Comparison of ENCODE assay signal across 12 mouse cellular contexts in genomic region chr2:179663652-179664051, GRCm38 (mm10).
A peak's percentile ranks its signal among the peaks of the same experiment; 100 is the strongest.
DNase-seq lines count a peak whose midpoint lies in the region; ATAC-seq and TF ChIP-seq lines count a peak whose summit lies in the region.
"Had no signal": no experiment of that assay in that cellular context is flagged by ENCODE, and none has a peak within 500 bp of the region (broad histone marks: within the 10 kb centered on the region; RNA-seq: fewer than 3 reads in every experiment).

No protein-coding gene starts in this region.

- no peak overlapping the region for H3K9ac ChIP-seq in forebrain, embryonic 13.5 days
- no peak overlapping the region for H3K9ac ChIP-seq in forebrain, embryonic 11.5 days (ENCODE audit: low read length)
- H3K9ac ChIP-seq in kidney, postnatal 0 days (ENCODE audit: low read depth, low read length) = no peak overlapping the region
- no peak overlapping the region for H3K9ac ChIP-seq in neural tube, embryonic 11.5 days (ENCODE audit: low read length)
- no peak overlapping the region for H3K9ac ChIP-seq in stomach, postnatal 0 days (ENCODE audit: low read length)
- H3K9ac ChIP-seq: lung, embryonic 14.5 days had no signal

- TF ChIP-seq CTCF in kidney, postnatal 0 days (IDR thresholded peaks at IDR 0.05; ENCODE audit: low read depth) = peak; percentile 47; the same call in 1 of the 2 replicates
- TF ChIP-seq CTCF in stomach, postnatal 0 days (IDR thresholded peaks at IDR 0.05; ENCODE audit: low read depth) = peak; percentile 36

- DNase-seq in forebrain, embryonic 11.5 days (ENCODE audit: low spot score) = no peak
- no peak for DNase-seq in kidney, postnatal 0 days (ENCODE audit: low spot score)
- DNase-seq in kidney, postnatal 14 days = no peak
- DNase-seq in neural tube, embryonic 11.5 days (ENCODE audit: low spot score) = peak; percentile 45
- DNase-seq in neural tube, embryonic 10.5 days (ENCODE audit: extremely low spot score, low spot score) = no peak
- DNase-seq in stomach, postnatal 0 days (ENCODE audit: low spot score) = no peak
- no peak for DNase-seq in ovary, postnatal 10 days (ENCODE audit: low spot score)
- DNase-seq: lung, embryonic 14.5 days; thymus, postnatal 25 days had no signal

- ATAC-seq in forebrain, embryonic 13.5 days = 0 out of 2 replicates have a peak, but pooled peaks have one; percentile 14
- no peak for ATAC-seq in forebrain, embryonic 11.5 days (replicated peaks; ENCODE audit: low FRiP score)
- no peak for ATAC-seq in kidney, postnatal 0 days (replicated peaks; ENCODE audit: low FRiP score, low read depth)
- ATAC-seq in neural tube, embryonic 11.5 days (ENCODE audit: insufficient read depth, low FRiP score, low TSS enrichment) = no peak
- ATAC-seq in stomach, postnatal 0 days (ENCODE audit: low FRiP score, low TSS enrichment) = no peak
- ATAC-seq: Patski had no signal

- H3K9me3 ChIP-seq in forebrain, embryonic 13.5 days (replicated peaks) = no peaks in the 10 kb centered on the region
- H3K9me3 ChIP-seq in forebrain, embryonic 11.5 days (ENCODE audit: control insufficient read depth, low read length) = no peaks in the 10 kb centered on the region; the same call in 1 of the 2 replicates
- no peaks in the 10 kb centered on the region for H3K9me3 ChIP-seq in kidney, postnatal 0 days (replicated peaks; ENCODE audit: low read length)
- H3K9me3 ChIP-seq in neural tube, embryonic 11.5 days (ENCODE audit: control insufficient read depth, low read length) = no peaks in the 10 kb centered on the region
- H3K9me3 ChIP-seq in stomach, postnatal 0 days (ENCODE audit: control insufficient read depth, low read length) = no peaks in the 10 kb centered on the region
- H3K9me3 ChIP-seq: limb, embryonic 10.5 days had no signal

- peaks cover 51% of the 10 kb centered on the region for H3K4me1 ChIP-seq in forebrain, embryonic 13.5 days
- H3K4me1 ChIP-seq in forebrain, embryonic 11.5 days (replicated peaks; ENCODE audit: control insufficient read depth, insufficient read depth, low read length) = peaks cover 10% of the 10 kb centered on the region
- H3K4me1 ChIP-seq in kidney, postnatal 0 days (replicated peaks; ENCODE audit: insufficient read depth, low read length) = no peaks in the 10 kb centered on the region
- 0 out of 2 replicates have a peak, but pooled peaks cover 7% of the 10 kb centered on the region for H3K4me1 ChIP-seq in neural tube, embryonic 11.5 days (ENCODE audit: control insufficient read depth, insufficient read depth, low read length)
- no peaks in the 10 kb centered on the region for H3K4me1 ChIP-seq in stomach, postnatal 0 days (replicated peaks; ENCODE audit: control insufficient read depth, insufficient read depth)

- TF ChIP-seq EP300 in stomach, postnatal 0 days (optimal IDR thresholded peaks at IDR 0.05) = no peak

- no peak overlapping the region for H3K4me3 ChIP-seq in forebrain, embryonic 13.5 days
- H3K4me3 ChIP-seq in forebrain, embryonic 11.5 days (ENCODE audit: low read depth, low read length) = no peak overlapping the region
- no peak overlapping the region for H3K4me3 ChIP-seq in kidney, postnatal 0 days (replicated peaks; ENCODE audit: low read depth, low read length)
- no peak overlapping the region for H3K4me3 ChIP-seq in neural tube, embryonic 11.5 days (ENCODE audit: low read depth, low read length)
- no peak overlapping the region for H3K4me3 ChIP-seq in stomach, postnatal 0 days (ENCODE audit: low read depth, low read length)
- H3K4me3 ChIP-seq: limb, embryonic 10.5 days had no signal

- 0 out of 2 replicates have a peak overlapping the region, but pooled peaks have one; percentile 31 for H3K27ac ChIP-seq in forebrain, embryonic 13.5 days
- no peak overlapping the region for H3K27ac ChIP-seq in forebrain, embryonic 11.5 days (ENCODE audit: low read depth, low read length)
- H3K27ac ChIP-seq in kidney, postnatal 0 days = no peak overlapping the region
- H3K27ac ChIP-seq in neural tube, embryonic 11.5 days (ENCODE audit: low read depth, low read length) = no peak overlapping the region
- H3K27ac ChIP-seq in stomach, postnatal 0 days (replicated peaks) = no peak overlapping the region
- H3K27ac ChIP-seq: limb, embryonic 10.5 days had no signal

- WGBS in forebrain, embryonic 13.5 days = 35% methylated on average over 9 of the region's 9 CpGs
- 41% methylated on average over 9 of the region's 9 CpGs for WGBS in forebrain, embryonic 11.5 days
- 13% methylated on average over 9 of the region's 9 CpGs for WGBS in kidney, postnatal 0 days
- WGBS in neural tube, embryonic 11.5 days = 24% methylated on average over 9 of the region's 9 CpGs
- WGBS in stomach, postnatal 0 days = 56% methylated on average over 9 of the region's 9 CpGs

- no peaks in the 10 kb centered on the region for H3K36me3 ChIP-seq in forebrain, embryonic 13.5 days (ENCODE audit: poor library complexity, severe bottlenecking)
- no peaks in the 10 kb centered on the region for H3K36me3 ChIP-seq in forebrain, embryonic 11.5 days (ENCODE audit: control insufficient read depth, insufficient read depth, low read length)
- H3K36me3 ChIP-seq in kidney, postnatal 0 days (ENCODE audit: insufficient read depth, low read length) = no peaks in the 10 kb centered on the region
- no peaks in the 10 kb centered on the region for H3K36me3 ChIP-seq in neural tube, embryonic 11.5 days (ENCODE audit: control insufficient read depth, insufficient read depth, low read length)
- no peaks in the 10 kb centered on the region for H3K36me3 ChIP-seq in stomach, postnatal 0 days (ENCODE audit: control insufficient read depth, insufficient read depth, low read length)
- H3K36me3 ChIP-seq: limb, embryonic 10.5 days had no signal

- H3K4me2 ChIP-seq in forebrain, embryonic 13.5 days = no peak overlapping the region
- H3K4me2 ChIP-seq in forebrain, embryonic 11.5 days (ENCODE audit: low read depth, low read length, severe bottlenecking) = no peak overlapping the region
- no peak overlapping the region for H3K4me2 ChIP-seq in kidney, postnatal 0 days (ENCODE audit: low read length)
- no peak overlapping the region for H3K4me2 ChIP-seq in neural tube, embryonic 11.5 days (ENCODE audit: low read depth)
- no peak overlapping the region for H3K4me2 ChIP-seq in stomach, postnatal 0 days (replicated peaks; ENCODE audit: low read depth)
- H3K4me2 ChIP-seq: lung, embryonic 14.5 days had no signal

- peaks cover 13% of the 10 kb centered on the region for H3K27me3 ChIP-seq in forebrain, embryonic 13.5 days
- no peaks in the 10 kb centered on the region; the same call in 1 of the 2 replicates for H3K27me3 ChIP-seq in forebrain, embryonic 11.5 days (ENCODE audit: control insufficient read depth, insufficient read depth, low read length)
- H3K27me3 ChIP-seq in kidney, postnatal 0 days (ENCODE audit: insufficient read depth, low read length) = no peaks in the 10 kb centered on the region
- peaks cover 8% of the 10 kb centered on the region; the same call in 1 of the 2 replicates for H3K27me3 ChIP-seq in neural tube, embryonic 11.5 days (ENCODE audit: control insufficient read depth, insufficient read depth, low read length)
- H3K27me3 ChIP-seq in stomach, postnatal 0 days (ENCODE audit: control insufficient read depth, insufficient read depth, low read length) = no peaks in the 10 kb centered on the region
